Mouse (Mus musculus): ENCODE data around the gene Prdx1. TPM values are rescaled to one million over a fixed set of nuclear protein-coding genes. Genes with fewer than 3 reads are reported as not detected.

The Prdx1 gene
- polyA plus RNA-seq, 1 experiment from 2014 or later: 1,174 TPM

- Histone ChIP-seq H3K27me3 (no peaks in the 10 kb centered on the region), H3K9ac (no peak overlapping the region), H3K4me3 (replicated peaks) (no peak overlapping the region), H3K9me3 (replicated peaks) (no peaks in the 10 kb centered on the region), H3K36me3 (no peaks in the 10 kb centered on the region), H3K4me2 (replicated peaks) (no peak overlapping the region), H3K4me1 (no peaks in the 10 kb centered on the region), H3K27ac (replicated peaks) (no peak overlapping the region)
- WGBS: 86% methylated on average over 9 of the region's 9 CpGs
- ATAC-seq (ENCODE audit: insufficient number of reproducible peaks, low FRiP score, low TSS enrichment, low read depth): no peak
Observed at GRCm38 (mm10) chr4:116731077-116731476, 45.7 kb downstream of the Prdx1 start.

- no peak overlapping the region for H3K4me2 ChIP-seq (replicated peaks)
- no peak for ATAC-seq (ENCODE audit: insufficient number of reproducible peaks, low FRiP score, low TSS enrichment, low read depth)
Observed at GRCm38 (mm10) chr4:116732355-116732754, 47.0 kb downstream of the Prdx1 start.

GRCm38 (mm10) chr4:116734996-116735395, 49.7 kb downstream of the Prdx1 start:
- WGBS: 80% methylated on average over 2 of the region's 2 CpGs
- Histone ChIP-seq H3K36me3 (no peaks in the 10 kb centered on the region), H3K4me1 (no peaks in the 10 kb centered on the region)

More at GRCm38 (mm10) chr4:116732355-116732754, 47.0 kb downstream of the Prdx1 start:
- Histone ChIP-seq H3K4me1 (no peaks in the 10 kb centered on the region), H3K9me3 (replicated peaks) (no peaks in the 10 kb centered on the region), H3K36me3 (no peaks in the 10 kb centered on the region), H3K27ac (replicated peaks) (no peak overlapping the region), H3K27me3 (no peaks in the 10 kb centered on the region), H3K4me3 (replicated peaks) (no peak overlapping the region), H3K9ac (no peak overlapping the region)
- WGBS: 80% methylated on average over 5 of the region's 5 CpGs

GRCm38 (mm10) chr4:116738972-116739751, 53.8 kb downstream of the Prdx1 start:
- Histone ChIP-seq H3K4me1 (no peaks in the 10 kb centered on the region), H3K27ac (replicated peaks) (no peak overlapping the region), H3K36me3 (no peaks in the 10 kb centered on the region), H3K9ac (no peak overlapping the region), H3K4me3 (replicated peaks) (no peak overlapping the region), H3K27me3 (no peaks in the 10 kb centered on the region), H3K9me3 (replicated peaks) (no peaks in the 10 kb centered on the region), H3K4me2 (replicated peaks) (no peak overlapping the region)
- 66% methylated on average over 9 of the region's 9 CpGs for WGBS
- ATAC-seq (ENCODE audit: insufficient number of reproducible peaks, low FRiP score, low TSS enrichment, low read depth): no peak

More at GRCm38 (mm10) chr4:116734996-116735395, 49.7 kb downstream of the Prdx1 start:
- Histone ChIP-seq H3K27ac (replicated peaks) (no peak overlapping the region), H3K9ac (no peak overlapping the region), H3K27me3 (no peaks in the 10 kb centered on the region), H3K9me3 (replicated peaks) (no peaks in the 10 kb centered on the region), H3K4me3 (replicated peaks) (no peak overlapping the region), H3K4me2 (replicated peaks) (no peak overlapping the region)
- ATAC-seq (ENCODE audit: insufficient number of reproducible peaks, low FRiP score, low TSS enrichment, low read depth): no peak

GRCm38 (mm10) chr4:116749750-116750149, 64.4 kb downstream of the Prdx1 start:
- no peak overlapping the region for H3K27ac ChIP-seq (replicated peaks)
- no peak overlapping the region for H3K4me2 ChIP-seq (replicated peaks)
- H3K4me3 ChIP-seq (replicated peaks): no peak overlapping the region
- no peak for ATAC-seq (ENCODE audit: insufficient number of reproducible peaks, low FRiP score, low TSS enrichment, low read depth)
- WGBS: 84% methylated on average over 2 of the region's 2 CpGs
- H3K9ac ChIP-seq: no peak overlapping the region
- H3K9me3 ChIP-seq (replicated peaks): no peaks in the 10 kb centered on the region
- H3K36me3 ChIP-seq: no peaks in the 10 kb centered on the region
- no peaks in the 10 kb centered on the region for H3K4me1 ChIP-seq
- H3K27me3 ChIP-seq: no peaks in the 10 kb centered on the region

Other genes starting within 250 kb of the Prdx1 start
- 16.1 and 17.9 TPM in 2 replicates for gene Mast2, start 221.4 kb upstream of the Prdx1 start, polyA plus RNA-seq (2015; fragmentation: Nextera tagmentation; extraction: Ambion mirVana)
- 12.2 and 12.3 TPM in 2 replicates for gene Ipp, start 178.0 kb upstream of the Prdx1 start, polyA plus RNA-seq (2015; fragmentation: Nextera tagmentation; extraction: Ambion mirVana)
- 20.9 and 22.5 TPM in 2 replicates for gene Tmem69, start 129.6 kb upstream of the Prdx1 start, polyA plus RNA-seq (2015; fragmentation: Nextera tagmentation; extraction: Ambion mirVana)
- 29.7 and 31.4 TPM in 2 replicates for gene Gpbp1l1, start 127.9 kb upstream of the Prdx1 start, polyA plus RNA-seq (2015; fragmentation: Nextera tagmentation; extraction: Ambion mirVana)
- 15.6 and 25.4 TPM in 2 replicates for gene Ccdc17, start 88.9 kb upstream of the Prdx1 start, polyA plus RNA-seq (2015; fragmentation: Nextera tagmentation; extraction: Ambion mirVana)
- gene Nasp, start 57.6 kb upstream of the Prdx1 start, polyA plus RNA-seq (2015; fragmentation: Nextera tagmentation; extraction: Ambion mirVana): 107 TPM in 2 replicates
- gene Akr1a1, start 33.9 kb upstream of the Prdx1 start, polyA plus RNA-seq (2015; fragmentation: Nextera tagmentation; extraction: Ambion mirVana): 777 and 798 TPM in 2 replicates
- 21.8 and 22.8 TPM in 2 replicates for gene Mmachc, start 22.9 kb downstream of the Prdx1 start, polyA plus RNA-seq (2015; fragmentation: Nextera tagmentation; extraction: Ambion mirVana)
- 29.7 and 32.0 TPM in 2 replicates for gene Ccdc163, start 23.0 kb downstream of the Prdx1 start, polyA plus RNA-seq (2015; fragmentation: Nextera tagmentation; extraction: Ambion mirVana)
- gene Tesk2, start 35.4 kb downstream of the Prdx1 start, polyA plus RNA-seq (2015; fragmentation: Nextera tagmentation; extraction: Ambion mirVana): 7.7 and 8.3 TPM in 2 replicates
- gene Toe1, start 122.1 kb downstream of the Prdx1 start, polyA plus RNA-seq (2015; fragmentation: Nextera tagmentation; extraction: Ambion mirVana): 35.6 and 36.4 TPM in 2 replicates
- gene Mutyh, start 122.2 kb downstream of the Prdx1 start, polyA plus RNA-seq (2015; fragmentation: Nextera tagmentation; extraction: Ambion mirVana): 13.0 and 14.8 TPM in 2 replicates
- gene Hpdl, start 136.2 kb downstream of the Prdx1 start, polyA plus RNA-seq (2015; fragmentation: Nextera tagmentation; extraction: Ambion mirVana): 0.47 and 0.89 TPM in 2 replicates
- gene Zswim5, start 191.8 kb downstream of the Prdx1 start, polyA plus RNA-seq (2015; fragmentation: Nextera tagmentation; extraction: Ambion mirVana): 0.35 and 0.45 TPM in 2 replicates